In genomic region chr14:25765921-25766320, GRCm38 (mm10) we compare ENCODE assay signal across 9 mouse cellular contexts. TPM values are rescaled to one million over a fixed set of nuclear protein-coding genes. Genes with fewer than 3 reads are reported as not detected.
DNase-seq lines count a peak whose midpoint lies in the region; ATAC-seq and TF ChIP-seq lines count a peak whose summit lies in the region.
"Had no signal": no experiment of that assay in that cellular context is flagged by ENCODE, and none has a peak within 500 bp of the region (broad histone marks: within the 10 kb centered on the region; RNA-seq: fewer than 3 reads in every experiment).

No protein-coding gene starts in this region.

- no peak for TF ChIP-seq EP300 in liver, postnatal 0 days (IDR thresholded peaks at IDR 0.05; ENCODE audit: low read depth)

- 33% methylated on average over 8 of the region's 8 CpGs for WGBS in lung, embryonic 16.5 days
- WGBS in forebrain, embryonic 10.5 days: 28% methylated on average over 8 of the region's 8 CpGs
- WGBS in intestine, postnatal 0 days: 53% methylated on average over 8 of the region's 8 CpGs
- 53% methylated on average over 8 of the region's 8 CpGs for WGBS in liver, postnatal 0 days (ENCODE audit: insufficient replicate concordance)

- H3K9me3 ChIP-seq in lung, embryonic 16.5 days (ENCODE audit: control insufficient read depth, low read length): no peaks in the 10 kb centered on the region
- H3K9me3 ChIP-seq in forebrain, embryonic 10.5 days: no peaks in the 10 kb centered on the region
- no peaks in the 10 kb centered on the region for H3K9me3 ChIP-seq in intestine, postnatal 0 days (ENCODE audit: control insufficient read depth)
- H3K9me3 ChIP-seq in liver, postnatal 0 days (ENCODE audit: low read length): no peaks in the 10 kb centered on the region

- DNase-seq in lung, postnatal 36 days: no peak
- DNase-seq in forebrain, embryonic 10.5 days (ENCODE audit: extremely low spot score, low spot score): no peak
- no peak for DNase-seq in liver, postnatal 0 days
- no peak for DNase-seq in c-Kit-positive CD71-positive TER-119-positive erythroid progenitor cells, embryonic 14.5 days (ENCODE audit: low spot score)
- no peak for DNase-seq in kidney, adult 11 months

- peaks cover 23% of the 10 kb centered on the region for H3K4me1 ChIP-seq in lung, embryonic 16.5 days (replicated peaks; ENCODE audit: control insufficient read depth, insufficient read depth, low read length)
- H3K4me1 ChIP-seq in forebrain, embryonic 10.5 days: peaks cover 61% of the 10 kb centered on the region
- no peaks in the 10 kb centered on the region; the same call in 1 of the 2 replicates for H3K4me1 ChIP-seq in intestine, postnatal 0 days (replicated peaks; ENCODE audit: control insufficient read depth, insufficient read depth, low read length)
- peaks cover 20% of the 10 kb centered on the region for H3K4me1 ChIP-seq in liver, postnatal 0 days (ENCODE audit: insufficient read depth)

- H3K27me3 ChIP-seq in lung, embryonic 16.5 days (ENCODE audit: control insufficient read depth, insufficient read depth, low read depth, low read length): no peaks in the 10 kb centered on the region
- H3K27me3 ChIP-seq in forebrain, embryonic 10.5 days (ENCODE audit: poor library complexity, severe bottlenecking): peaks cover 41% of the 10 kb centered on the region
- H3K27me3 ChIP-seq in intestine, postnatal 0 days (replicated peaks; ENCODE audit: control insufficient read depth, insufficient read depth, low read length): no peaks in the 10 kb centered on the region; the same call in 1 of the 2 replicates
- H3K27me3 ChIP-seq in liver, postnatal 0 days (ENCODE audit: insufficient read depth, low read length): no peaks in the 10 kb centered on the region

- TF ChIP-seq CTCF in intestine, postnatal 0 days (IDR thresholded peaks at IDR 0.05; ENCODE audit: low read depth): no peak
- no peak for TF ChIP-seq CTCF in liver, postnatal 0 days (IDR thresholded peaks at IDR 0.05; ENCODE audit: low read depth)

- H3K36me3 ChIP-seq in lung, embryonic 16.5 days (ENCODE audit: control insufficient read depth, insufficient read depth, low read length): no peaks in the 10 kb centered on the region
- H3K36me3 ChIP-seq in forebrain, embryonic 10.5 days (replicated peaks): no peaks in the 10 kb centered on the region
- no peaks in the 10 kb centered on the region for H3K36me3 ChIP-seq in intestine, postnatal 0 days (ENCODE audit: control insufficient read depth, insufficient read depth)
- no peaks in the 10 kb centered on the region for H3K36me3 ChIP-seq in liver, postnatal 0 days (replicated peaks; ENCODE audit: insufficient read depth, low read length)

- H3K9ac ChIP-seq in lung, embryonic 16.5 days (ENCODE audit: low read length): peak overlapping the region; percentile 42; the same call in 1 of the 2 replicates
- peak overlapping the region; percentile 17; the same call in 1 of the 2 replicates for H3K9ac ChIP-seq in intestine, postnatal 0 days (ENCODE audit: low read depth, low read length)
- H3K9ac ChIP-seq in liver, postnatal 0 days (replicated peaks): peak overlapping the region; percentile 34; the same call in 1 of the 2 replicates

- peak overlapping the region; percentile 84 for H3K4me2 ChIP-seq in lung, embryonic 16.5 days (ENCODE audit: low read depth, low read length)
- H3K4me2 ChIP-seq in intestine, postnatal 0 days (replicated peaks; ENCODE audit: low read depth): peak overlapping the region; percentile 97
- peak overlapping the region; percentile 84 for H3K4me2 ChIP-seq in liver, postnatal 0 days (ENCODE audit: low read depth, low read length)

- ATAC-seq in lung, embryonic 16.5 days (ENCODE audit: low read depth): no peak
- no peak for ATAC-seq in intestine, postnatal 0 days
- ATAC-seq in liver, postnatal 0 days: no peak
- no peak for ATAC-seq in granulocyte monocyte progenitor cell, adult 5-6 weeks (replicated peaks; ENCODE audit: poor library complexity, severe bottlenecking)

- peak overlapping the region; percentile 82; the same call in 1 of the 2 replicates for H3K4me3 ChIP-seq in lung, embryonic 16.5 days (ENCODE audit: low read length)
- peak overlapping the region; percentile 81 for H3K4me3 ChIP-seq in forebrain, embryonic 10.5 days
- 0 out of 2 replicates have a peak overlapping the region, but pooled peaks have one; percentile 18 for H3K4me3 ChIP-seq in intestine, postnatal 0 days (ENCODE audit: low read depth, low read length)
- no peak overlapping the region for H3K4me3 ChIP-seq in liver, postnatal 0 days (ENCODE audit: low read depth, low read length)

- H3K27ac ChIP-seq in lung, embryonic 16.5 days (ENCODE audit: low read length): no peak overlapping the region
- H3K27ac ChIP-seq in forebrain, embryonic 10.5 days: peak overlapping the region; percentile 76
- H3K27ac ChIP-seq in intestine, postnatal 0 days (ENCODE audit: low read depth, low read length): no peak overlapping the region
- H3K27ac ChIP-seq in liver, postnatal 0 days (ENCODE audit: low read depth): peak overlapping the region; percentile 93; the same call in 1 of the 2 replicates
- H3K27ac ChIP-seq: macrophage had no signal

RNA-seq across cellular contexts. Expression of gene Zcchc24, which starts 2.9 kb away (rescaled TPM):
- 12.8 and 14.6 TPM in 2 replicates for polyA plus RNA-seq in lung, embryonic 16.5 days (2015; fragmentation: Nextera tagmentation; extraction: Ambion mirVana)
- polyA plus RNA-seq in forebrain, embryonic 10.5 days (2016; fragmentation: Nextera tagmentation; extraction: Ambion mirVana): 8.1 TPM in 2 replicates
- polyA plus RNA-seq in intestine, postnatal 0 days (2015; fragmentation: Nextera tagmentation; extraction: Ambion mirVana): 10.3 and 12.1 TPM in 2 replicates
- 13.7 and 13.8 TPM in 2 replicates for polyA plus RNA-seq in liver, postnatal 0 days (2015; fragmentation: Nextera tagmentation; extraction: Ambion mirVana)
- 0.54 and 1.5 TPM in 2 replicates for total RNA-seq in granulocyte monocyte progenitor cell, adult 5-6 weeks (2014; fragmentation: Nextera tagmentation)
- total RNA-seq in granulocyte monocyte progenitor cell, adult 5-6 weeks (2017): 1.3 and 1.6 TPM in 2 replicates

Comparison
In these comparisons a context has a peak if more than half of its experiments do, and no peak if none do; other contexts are left out.
1. H3K27ac ChIP-seq: peak in forebrain, embryonic 10.5 days (single experiment) and liver, postnatal 0 days (single experiment); none in lung, embryonic 16.5 days (single experiment) and intestine, postnatal 0 days (single experiment).
2. Peak in every context shown above with its lines, with median percentiles within 50 percentile points of each other: H3K4me2 ChIP-seq and H3K9ac ChIP-seq.